Mouse (Mus musculus) layer of hippocampus, postnatal 25 days (tissue): ENCODE measurements around the gene Gata3. TPM values are rescaled to one million over a fixed set of nuclear protein-coding genes. Genes with fewer than 3 reads are reported as not detected.

Experiments
- DNase-seq, 2 experiments: peaks; one replicate each; pipeline ENCODE4 v3.0.0; 2022; ENCODE audit warnings: mixed read lengths in 2 of 2, low spot score in 1 of 2; ENCODE audit errors: extremely low spot score in 1 of 2
- total RNA-seq, 2 experiments: library from RNA; stranded (reverse); gene quantifications; 2 replicates each; pipeline ENCODE4 v1.2.3; 2021

The Gata3 gene
- total RNA-seq, 2 experiments from 2014 or later = not detected

DNA sequence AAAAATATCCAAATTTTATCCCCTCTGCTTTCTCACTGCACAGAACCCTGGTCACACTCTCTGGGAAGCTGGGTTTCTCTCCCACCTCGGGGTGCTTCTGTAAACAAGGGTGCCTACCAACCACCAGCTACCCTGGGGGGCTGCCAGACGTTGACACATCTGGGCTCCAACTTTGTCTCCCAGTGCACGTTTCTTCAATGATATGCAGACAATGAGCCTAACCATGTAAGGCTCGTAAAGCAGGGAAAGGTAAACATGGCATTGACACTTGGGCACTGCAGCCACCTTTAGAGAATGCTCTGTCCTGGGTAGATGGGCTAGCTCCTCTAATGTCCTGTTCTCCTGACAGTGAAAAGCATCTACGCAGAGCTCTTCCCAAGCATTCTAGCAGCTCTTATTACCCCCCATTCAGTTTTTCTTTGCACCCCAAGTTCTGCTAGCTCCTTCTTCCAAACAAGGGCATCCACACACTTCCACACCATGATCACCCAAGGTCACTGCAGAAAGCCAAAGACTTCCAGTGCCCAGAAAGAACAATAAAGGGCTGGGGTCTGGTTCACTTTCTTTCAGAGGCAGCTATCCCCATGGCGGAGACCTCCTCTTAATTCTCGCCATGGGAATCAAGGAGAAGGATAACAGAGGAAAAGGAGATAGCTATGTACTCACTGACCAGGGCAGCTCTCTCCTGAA, 2.8 kb downstream of the Gata3 start:
- DNase-seq = no peak

DNA sequence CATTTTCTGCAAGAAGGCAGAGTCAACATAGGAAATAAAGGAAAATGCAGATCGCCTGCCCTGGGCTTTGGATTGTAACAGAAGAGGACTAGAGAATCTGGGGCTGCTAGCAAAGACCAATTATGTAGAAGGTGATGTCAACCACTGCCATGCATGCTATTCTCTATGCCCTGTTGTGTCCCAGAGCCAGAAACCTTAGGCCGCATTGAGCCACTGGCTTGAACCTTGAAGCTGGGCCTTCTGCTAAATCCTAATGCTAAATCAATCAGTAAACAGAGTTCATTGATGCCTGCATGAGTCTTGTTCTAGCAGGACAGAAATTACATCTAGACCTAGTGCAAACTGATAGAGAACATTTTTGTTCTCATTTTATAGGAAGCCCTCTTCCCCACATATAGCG, 3.8 kb downstream of the Gata3 start:
- DNase-seq = no peak

DNA sequence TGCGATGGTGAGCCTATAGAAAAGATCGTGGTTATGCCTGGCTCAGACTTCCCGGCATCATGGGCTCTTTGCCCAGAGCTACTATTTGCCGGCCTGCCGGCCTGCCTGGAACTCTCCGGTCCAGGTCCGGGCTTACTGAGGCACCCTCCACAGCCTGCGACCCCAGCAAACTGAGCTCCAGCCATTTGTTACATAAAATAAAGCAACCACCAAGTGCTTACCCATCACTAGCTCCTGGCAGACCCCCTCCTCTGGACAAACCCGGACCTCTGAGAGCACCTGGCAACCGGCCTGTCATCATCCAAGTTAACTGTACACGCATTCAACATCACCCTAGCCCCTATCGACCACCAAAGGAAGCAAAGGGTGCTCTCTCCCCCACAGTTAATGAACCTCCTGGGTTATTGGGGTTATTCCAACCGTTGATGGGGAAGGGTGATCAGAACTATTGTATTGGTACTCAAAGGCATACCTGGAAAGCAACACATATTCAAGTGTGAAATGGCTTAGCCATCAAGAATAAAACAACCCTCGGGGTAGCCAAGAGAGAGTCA, 4.5 kb downstream of the Gata3 start:
- DNase-seq = no peak

DNA sequence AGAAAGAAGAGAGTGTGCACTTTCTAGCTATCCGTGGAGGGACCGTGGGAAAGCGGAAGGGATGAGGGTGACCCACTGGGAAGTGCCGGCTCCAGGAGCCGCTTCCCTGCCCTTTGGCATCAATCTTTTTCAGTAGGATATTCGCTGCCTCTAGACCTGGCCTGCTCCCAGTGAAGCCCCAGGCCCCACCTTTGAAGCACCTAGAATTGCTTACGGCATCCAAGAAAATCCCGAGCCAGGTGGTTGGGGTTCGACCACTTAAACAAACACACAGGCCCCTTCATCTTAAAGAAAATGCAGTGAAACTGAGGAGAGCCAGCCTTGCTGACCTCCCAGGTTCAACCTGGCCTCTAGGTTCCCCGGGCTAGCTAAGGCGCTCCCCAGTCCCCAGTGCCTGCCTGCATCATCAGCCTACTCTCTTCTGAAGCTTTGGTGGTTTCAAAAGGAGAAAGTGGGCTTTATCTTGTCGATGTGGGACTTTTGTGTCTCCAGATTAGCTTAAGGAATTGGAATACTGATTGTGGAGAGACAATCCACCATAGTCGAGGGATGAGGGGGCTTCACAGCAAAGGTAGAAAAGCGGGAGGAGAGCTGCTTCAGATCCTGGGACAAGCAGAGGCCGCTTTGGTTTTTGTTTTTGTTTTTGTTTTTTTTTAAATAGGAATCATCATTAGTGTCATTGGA, 5.2 kb downstream of the Gata3 start:
- no peak for DNase-seq

DNA sequence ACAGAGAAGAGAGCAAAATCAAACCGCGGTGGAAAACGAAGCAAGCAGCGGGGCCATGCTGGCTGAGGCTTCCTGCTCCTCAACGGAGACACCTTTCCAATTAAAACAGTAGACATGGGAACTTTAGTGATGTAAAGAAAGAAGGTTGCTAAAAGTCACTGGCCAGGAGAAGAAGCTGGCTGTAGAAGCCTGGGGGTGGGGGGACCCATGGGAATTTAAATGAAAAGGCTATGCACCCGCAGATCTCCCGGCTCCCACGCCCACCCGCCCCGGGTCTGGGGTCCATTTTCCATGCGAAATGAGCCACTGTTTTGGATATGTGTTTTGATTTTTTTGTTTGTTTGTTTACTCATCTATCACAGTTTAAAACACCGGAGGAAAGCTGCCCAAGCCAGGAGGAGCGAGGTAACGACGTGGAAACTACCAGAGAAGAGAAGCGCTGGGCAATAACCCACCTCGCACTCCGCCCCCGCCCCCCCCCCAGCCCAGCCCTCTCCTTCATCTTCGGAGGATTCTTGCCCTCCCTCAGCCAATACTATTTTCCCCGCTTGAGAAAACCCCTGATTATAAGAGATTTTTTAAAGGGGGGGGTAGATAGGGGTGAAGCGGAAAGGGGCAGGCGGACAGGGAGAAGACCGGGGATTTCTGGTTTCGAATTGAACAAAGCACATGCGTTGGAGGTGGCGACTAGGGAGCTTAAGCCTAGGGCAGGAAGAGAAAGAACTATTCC, 5.9 kb downstream of the Gata3 start:
- no peak for DNase-seq

DNA sequence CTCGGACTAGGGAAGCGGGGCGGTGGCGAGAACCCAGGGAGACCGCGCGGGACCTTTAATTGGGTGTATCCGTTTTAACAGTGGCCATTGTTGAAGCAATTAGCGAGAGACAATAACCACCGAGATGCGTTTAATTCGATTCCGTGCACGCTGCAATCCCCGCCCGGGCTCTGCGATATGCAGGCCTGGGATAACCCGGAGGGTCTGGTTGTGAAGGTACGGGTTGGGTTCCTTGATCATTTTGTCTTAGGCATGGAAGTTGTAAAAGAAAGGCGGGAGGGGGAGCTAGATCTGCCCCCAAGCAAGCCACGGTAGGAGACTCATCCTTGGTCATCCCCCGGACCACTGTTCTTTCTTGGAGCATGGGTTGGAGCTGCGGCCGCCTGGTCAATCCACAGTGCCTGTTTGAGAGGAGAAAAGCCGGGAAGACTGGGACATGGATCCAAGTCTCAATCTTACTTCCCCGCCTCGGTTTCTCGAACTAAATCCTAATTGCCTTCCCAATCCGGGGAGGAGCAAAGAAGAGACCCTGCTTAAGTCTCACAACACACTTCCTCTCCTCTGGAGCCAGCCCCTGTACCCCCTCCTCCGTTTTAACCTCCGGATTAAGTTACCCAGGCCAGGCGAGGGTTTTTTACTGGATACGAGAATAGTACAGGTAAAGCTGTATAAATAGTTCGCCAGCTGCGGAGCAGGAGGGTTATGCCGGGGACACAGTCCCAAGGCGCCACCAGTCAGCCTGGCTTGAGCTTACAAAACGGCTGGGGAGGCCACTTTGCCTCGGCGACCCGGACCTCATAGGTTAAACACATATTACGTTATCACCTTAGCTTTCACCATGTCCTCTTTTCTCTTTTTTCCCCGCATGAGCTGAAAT, 6.7 kb downstream of the Gata3 start:
- no peak for DNase-seq

DNA sequence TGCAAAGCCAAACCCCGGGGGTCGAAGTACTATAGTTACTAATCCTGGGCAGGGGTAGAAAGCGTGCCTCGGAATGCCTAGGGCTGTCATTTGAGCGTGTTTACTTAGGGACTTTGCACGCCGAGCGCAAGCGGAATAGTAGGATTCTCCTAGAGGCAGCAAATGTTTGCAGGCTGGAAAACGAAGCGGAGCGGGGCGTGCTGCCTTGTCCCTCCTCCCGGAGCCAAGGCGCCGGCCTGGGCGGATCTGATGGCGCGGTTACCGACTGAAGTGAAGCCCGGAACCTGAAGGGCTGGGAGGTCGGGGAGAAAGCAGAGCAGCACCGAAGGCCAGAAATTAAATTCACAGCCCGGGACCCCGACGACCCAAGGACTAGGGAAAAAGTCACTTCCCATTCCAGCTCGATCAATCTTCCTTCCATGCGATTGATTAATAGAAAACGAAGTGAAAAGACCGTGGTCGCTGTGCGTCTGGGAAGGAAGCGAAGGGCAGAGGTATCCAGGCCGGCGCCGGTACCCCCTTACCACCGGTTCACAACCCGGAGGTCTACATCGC, 7.4 kb downstream of the Gata3 start:
- no peak for DNase-seq

DNA sequence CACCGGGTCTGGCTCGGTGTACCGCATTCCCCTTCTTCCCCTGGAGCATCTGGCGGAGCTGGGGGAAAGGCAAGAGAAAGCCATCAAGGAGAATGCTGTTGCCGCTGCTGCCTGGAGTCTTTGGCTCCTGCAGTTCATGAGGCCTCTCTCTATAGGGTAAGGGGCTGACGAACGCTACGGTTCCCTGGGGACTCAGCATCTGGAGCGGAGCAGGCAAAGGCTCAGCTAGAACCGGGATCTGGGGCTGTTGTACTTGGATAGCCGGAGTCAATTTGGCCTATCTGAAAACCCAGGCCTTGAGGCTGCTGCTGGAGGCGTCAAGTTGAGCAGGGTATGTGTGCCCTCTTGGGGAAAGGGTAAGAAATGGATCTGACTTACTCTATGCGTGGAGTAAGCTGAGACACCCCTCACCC, 8.2 kb downstream of the Gata3 start:
- no peak for DNase-seq

DNA sequence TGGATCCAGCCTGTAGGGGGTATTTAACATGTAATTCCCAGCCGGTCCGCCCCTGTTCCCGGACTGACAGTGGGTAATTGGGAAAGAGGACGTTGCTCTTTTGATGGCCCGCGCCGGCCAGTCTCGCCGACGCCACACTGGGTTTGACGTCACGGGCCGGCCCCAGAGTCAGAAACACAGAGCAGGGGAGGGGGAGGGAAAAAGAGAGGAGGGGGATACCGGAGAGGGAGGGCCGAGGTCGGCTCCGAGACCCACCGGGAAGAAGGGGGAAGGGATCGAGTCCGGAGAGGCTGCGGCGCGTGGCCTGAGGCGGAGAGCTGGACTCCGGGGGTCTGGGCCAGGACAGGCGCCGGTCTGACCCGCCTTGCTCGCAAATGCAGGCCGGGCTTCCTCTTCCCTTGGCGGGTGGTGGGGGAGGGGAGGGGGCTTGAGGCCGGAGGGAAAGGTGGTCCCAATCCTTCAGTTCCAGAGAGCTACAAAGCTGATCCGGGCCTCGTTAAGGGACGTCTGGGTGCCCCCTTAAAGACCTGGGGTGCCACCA, 8.7 kb downstream of the Gata3 start, which contains the start of gene 4930412O13Rik:
Gene 4930412O13Rik, plus strand, starts transcription at position 202 of the 541 bp plus-strand sequence.
- DNase-seq = no peak

DNA sequence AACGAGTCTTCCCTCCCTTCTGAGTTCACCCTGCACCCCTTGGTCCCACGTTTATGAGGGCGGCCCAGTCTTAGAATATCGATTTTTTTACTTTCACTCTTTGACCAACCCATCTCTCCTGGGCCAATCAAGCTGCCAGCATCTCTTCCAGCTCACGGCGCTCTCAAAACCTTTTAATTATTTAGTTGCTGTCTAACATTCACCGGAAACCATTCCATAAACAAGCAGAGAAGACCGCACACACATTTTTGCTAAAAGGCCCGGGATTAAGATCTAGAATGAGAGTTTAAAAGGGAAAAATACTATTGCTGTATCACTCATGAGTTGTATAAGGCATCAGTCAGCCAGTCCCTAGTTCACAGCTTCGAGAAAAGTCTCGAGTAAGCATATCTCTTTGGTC, 9.6 kb downstream of the Gata3 start:
- DNase-seq = no peak

DNA sequence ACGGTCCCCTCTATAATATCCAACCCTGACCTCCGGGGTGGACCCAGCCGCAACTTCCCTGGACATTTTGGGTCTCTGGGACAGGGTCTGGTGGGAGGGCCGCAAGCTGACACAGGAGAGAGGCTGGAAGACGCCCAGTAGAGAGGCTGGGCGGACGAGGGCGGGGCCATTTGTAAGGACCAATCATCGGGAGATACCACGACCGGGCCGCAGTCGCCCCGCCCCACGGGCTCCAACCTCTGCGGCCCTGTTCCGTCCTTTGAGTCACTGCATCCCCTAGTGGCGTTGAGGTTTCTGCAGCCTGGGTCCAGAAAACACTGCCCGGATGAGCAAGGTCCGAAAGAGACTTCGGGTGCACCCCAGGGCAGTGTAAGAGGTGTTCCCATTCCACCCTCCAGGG, 10.3 kb downstream of the Gata3 start:
- DNase-seq = peak in 1 of 2 experiments; percentile 39

DNA sequence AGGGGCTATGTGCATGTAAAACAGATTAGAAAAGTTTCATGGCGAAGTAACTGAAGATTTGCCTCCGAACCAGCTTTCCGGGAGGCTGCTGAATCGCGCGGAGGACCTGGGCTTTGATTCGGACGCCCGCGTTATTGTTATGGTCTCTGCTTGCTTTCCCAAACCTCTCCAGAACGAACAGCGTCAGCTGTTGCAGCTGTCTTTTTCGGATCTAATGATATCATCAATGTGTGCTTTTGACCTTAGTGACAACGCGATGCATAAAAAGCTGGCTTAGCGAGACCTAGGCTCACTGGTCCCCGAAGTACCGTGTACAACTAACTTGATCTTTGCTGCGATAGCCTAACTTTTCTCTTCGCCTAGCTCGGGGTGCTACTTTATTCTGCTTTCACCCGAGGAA, 10.7 kb downstream of the Gata3 start:
- DNase-seq = no peak

DNA sequence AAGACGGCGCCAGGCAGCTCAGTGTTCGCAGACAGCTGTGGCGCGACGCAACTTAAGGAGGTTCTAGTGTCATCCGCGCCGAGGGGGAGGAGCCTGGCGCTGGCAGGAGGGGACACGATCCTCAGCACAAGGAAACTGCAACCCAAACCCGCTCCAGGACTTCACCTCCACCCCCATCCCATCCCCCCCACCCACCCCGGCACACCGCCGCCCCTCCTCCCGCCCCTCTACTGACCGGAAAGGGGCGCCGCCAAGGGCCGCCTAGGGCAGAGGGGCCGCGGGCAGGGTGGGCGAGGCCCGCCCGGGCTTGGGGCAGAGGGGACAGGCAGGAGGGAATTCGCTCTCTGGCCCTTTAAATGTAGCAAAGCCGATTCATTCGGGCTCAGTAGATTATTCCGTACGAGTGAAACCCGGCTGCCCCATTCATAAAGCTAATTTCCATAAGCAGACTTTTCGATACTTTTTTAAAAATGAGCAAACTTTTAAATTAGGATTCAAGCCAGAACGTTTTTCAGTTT, 11.2 kb downstream of the Gata3 start:
- DNase-seq = no peak

DNA sequence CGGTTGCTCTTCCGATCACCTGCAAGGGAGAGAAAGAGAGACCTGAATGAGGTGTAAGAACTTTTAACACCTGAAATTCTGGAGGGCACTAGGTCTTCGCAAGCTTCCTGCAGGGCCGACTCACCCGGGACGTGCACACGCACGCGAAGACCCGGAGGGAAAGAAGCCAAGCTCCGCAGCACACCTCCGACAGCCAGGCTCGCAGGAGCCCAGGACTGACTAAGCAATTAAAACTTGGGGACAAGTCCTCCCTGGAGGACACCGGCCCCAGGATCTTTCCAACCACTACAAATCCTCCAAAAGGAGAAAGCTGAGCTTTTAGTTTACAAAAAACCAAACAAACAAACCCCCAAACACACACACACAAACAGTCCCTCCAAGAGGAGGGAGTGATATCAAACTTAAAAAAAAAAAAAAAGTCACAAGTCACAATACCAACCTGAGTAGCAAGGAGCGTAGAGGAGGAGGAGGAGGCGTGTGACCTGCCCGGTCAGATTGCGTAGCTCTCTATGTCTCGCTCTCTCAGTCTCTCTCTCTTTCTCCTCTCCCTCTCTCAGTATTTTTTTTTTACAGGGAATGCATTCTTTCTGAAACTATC, 11.8 kb downstream of the Gata3 start:
- DNase-seq = no peak

DNA sequence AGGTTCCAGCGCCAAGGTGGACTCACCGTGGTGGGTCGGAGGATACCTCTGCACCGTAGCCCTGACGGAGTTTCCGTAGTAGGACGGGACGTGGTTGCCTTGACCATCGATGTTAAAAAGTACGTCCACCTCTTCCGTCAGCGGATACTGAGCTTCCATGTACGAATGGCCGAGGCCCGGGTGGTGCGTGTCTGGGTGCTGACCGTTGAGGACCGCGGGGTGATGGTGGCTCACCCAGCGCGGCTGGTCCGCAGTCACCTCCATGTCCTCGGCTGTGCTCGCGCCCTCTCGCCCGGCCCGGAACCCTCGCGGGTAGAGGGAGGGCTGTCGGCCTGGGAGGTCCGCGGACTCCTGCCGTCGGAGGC, 12.5 kb downstream of the Gata3 start:
- DNase-seq = no peak

DNA sequence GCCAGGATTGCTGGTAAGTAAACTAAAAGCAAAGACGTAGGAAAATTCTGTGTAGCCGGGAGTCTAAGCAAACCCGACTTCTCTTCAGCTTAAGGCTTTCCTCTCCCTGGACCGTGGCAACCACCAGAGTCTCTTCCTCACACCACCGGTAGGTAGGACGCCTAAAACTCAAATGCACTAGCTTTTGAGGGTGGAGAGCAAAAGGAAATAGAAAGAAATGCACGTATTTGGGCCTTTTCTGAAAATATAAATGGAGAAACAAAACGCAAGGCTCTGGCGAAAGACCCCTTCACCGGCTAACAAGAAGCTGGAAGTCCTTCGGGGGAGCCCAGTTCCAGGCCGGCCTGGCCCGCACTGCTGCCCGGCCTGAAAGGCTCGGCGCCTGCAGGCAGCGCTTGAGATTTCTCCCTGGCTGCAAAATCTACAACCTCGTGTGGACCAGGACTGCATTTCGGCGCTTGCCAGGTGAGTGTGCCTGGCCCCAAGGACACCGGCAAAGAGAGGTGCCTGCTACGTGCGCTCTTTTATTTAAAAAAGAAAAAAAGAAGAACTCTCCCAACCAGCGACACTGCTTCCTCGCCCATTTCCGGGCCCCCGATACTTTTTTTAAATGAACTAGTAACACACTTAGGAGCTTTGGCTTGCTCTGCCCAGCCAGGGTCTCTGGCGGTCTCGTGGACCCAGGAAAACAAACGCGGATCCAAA, 13.1 kb downstream of the Gata3 start:
- DNase-seq = no peak

DNA sequence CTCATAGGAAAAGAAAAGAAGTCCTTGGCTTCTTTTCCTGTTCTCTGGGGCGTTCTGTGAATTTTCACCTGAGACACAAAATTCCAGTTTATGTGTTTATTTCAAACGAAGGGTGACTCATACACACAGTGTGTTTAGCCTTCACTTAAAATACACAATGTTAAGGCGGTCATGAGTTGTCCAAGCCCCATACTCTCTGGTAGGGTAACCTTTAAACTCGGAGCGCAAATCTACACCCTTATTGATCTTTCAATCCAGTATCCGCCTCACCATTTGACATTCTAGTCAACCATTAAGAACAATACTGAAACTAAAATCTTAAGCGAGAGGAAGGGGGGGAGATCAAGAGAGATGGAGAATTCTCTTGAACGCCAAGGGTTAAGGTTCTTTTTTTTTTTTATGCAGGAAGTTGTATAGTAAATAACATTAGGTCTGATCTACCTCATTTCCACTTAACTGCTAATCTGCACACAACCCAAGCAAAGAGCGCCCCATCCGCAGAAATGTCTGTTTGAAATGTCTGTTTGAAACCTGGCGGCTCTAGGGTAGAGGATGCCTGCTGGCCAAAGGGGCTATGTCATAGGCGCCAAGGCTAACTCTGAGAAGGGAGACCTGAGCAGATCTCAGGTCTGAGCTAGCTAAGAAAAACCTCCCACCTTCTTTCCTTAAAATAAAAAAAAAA, 14.0 kb downstream of the Gata3 start:
- no peak for DNase-seq

DNA sequence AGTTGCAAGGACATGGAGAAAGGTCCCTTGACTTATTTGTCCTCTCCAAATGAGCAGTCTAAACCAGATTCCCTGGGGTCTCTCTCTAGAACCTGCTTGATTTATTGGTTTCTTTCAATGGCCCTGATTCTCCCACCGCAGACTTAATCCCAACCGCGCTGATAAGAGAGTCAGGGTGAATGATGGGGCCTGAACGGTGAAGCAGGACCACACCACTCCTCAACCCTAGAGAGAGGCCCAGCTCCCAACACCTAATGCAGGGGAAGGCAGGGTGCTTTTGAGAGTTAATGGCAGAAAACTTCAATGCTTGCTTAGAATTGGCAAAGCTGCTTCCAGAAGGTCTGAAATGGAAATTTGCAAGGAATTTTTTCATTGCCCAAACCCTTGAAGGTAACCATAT, 14.6 kb downstream of the Gata3 start:
- no peak for DNase-seq
